Mouse (Mus musculus): ENCODE measurements around the gene Ndufaf7. TPM values are rescaled to one million over a fixed set of nuclear protein-coding genes. Genes with fewer than 3 reads are reported as not detected.

The Ndufaf7 gene
- polyA plus RNA-seq, 1 experiment from 2014 or later: 53.9 TPM

- Histone ChIP-seq H3K27me3 (ENCODE audit: control insufficient read depth, insufficient read depth, low read length) (no peaks in the 10 kb centered on the region), H3K36me3 (ENCODE audit: control insufficient read depth, insufficient read depth, low read length) (peaks cover 2% of the 10 kb centered on the region; the same call in 1 of the 2 replicates), H3K27ac (ENCODE audit: low read depth, low read length) (no peak overlapping the region), H3K4me1 (ENCODE audit: control insufficient read depth, insufficient read depth, low read length) (no peaks in the 10 kb centered on the region), H3K9ac (ENCODE audit: low read length) (no peak overlapping the region), H3K4me3 (ENCODE audit: low read depth, low read length) (no peak overlapping the region), H3K4me2 (no peak overlapping the region), H3K9me3 (ENCODE audit: control insufficient read depth, low read length) (no peaks in the 10 kb centered on the region)
- DNase-seq (ENCODE audit: low spot score, missing footprints): no peak
- ATAC-seq (ENCODE audit: low FRiP score): no peak
- 89% methylated on average over 3 of the region's 3 CpGs for WGBS
Measured at GRCm38 (mm10) chr17:78983736-78984135, 46.8 kb downstream of the Ndufaf7 start.

DNA sequence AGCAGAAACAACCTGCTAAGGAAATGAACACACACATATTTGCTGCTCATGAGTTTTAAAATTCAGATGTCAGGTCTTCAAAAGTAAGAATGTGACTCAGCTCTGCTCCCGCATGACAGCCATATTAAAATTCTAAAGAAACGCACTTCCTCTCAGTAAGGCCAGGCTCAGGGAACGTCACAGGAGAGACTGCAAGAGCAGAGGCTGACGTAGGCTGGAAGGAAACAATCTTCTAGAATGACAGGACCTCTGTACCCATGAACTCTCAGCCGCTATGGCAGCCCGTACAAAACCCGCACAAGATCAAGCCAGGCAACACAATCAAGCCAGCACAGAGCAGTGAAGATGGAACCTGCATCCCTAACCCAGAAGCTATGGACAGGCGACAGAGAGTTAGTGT is 52.1 kb downstream of the Ndufaf7 start:
- H3K4me1 ChIP-seq (ENCODE audit: control insufficient read depth, insufficient read depth, low read length): no peaks in the 10 kb centered on the region
- ATAC-seq (ENCODE audit: low FRiP score) (no peak), DNase-seq (ENCODE audit: low spot score, missing footprints) (no peak)
- H3K36me3 ChIP-seq (ENCODE audit: control insufficient read depth, insufficient read depth, low read length): no peaks in the 10 kb centered on the region
- no peaks in the 10 kb centered on the region for H3K27me3 ChIP-seq (ENCODE audit: control insufficient read depth, insufficient read depth, low read length)
- no peak overlapping the region for H3K4me2 ChIP-seq
- H3K9ac ChIP-seq (ENCODE audit: low read length): no peak overlapping the region
- 86% methylated on average over 8 of the region's 8 CpGs for WGBS
- H3K4me3 ChIP-seq (ENCODE audit: low read depth, low read length): no peak overlapping the region
- H3K27ac ChIP-seq (ENCODE audit: low read depth, low read length): no peak overlapping the region
- no peaks in the 10 kb centered on the region for H3K9me3 ChIP-seq (ENCODE audit: control insufficient read depth, low read length)

DNA sequence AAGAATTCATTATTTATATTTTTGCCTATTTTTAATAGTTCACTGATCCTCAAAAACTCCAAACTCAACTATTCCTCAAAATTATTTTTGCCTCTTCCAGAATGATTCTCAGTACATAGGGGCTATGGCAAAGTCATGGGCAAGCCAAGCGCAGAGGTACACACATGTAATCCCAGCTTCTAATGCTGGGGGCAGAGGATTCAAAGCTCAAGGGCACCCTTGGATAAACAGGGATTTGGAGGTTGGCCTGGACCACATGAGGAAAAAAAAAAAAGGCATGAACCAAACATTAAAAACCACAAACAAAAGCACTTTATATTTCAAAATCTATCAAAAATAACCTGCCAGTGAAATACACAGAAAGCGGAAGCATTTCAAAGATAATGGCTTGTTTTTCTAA is 54.6 kb downstream of the Ndufaf7 start:
- H3K4me1 ChIP-seq (ENCODE audit: control insufficient read depth, insufficient read depth, low read length): no peaks in the 10 kb centered on the region
- no peaks in the 10 kb centered on the region for H3K36me3 ChIP-seq (ENCODE audit: control insufficient read depth, insufficient read depth, low read length)
- DNase-seq (ENCODE audit: low spot score, missing footprints) (no peak), ATAC-seq (ENCODE audit: low FRiP score) (no peak)
- H3K27ac ChIP-seq (ENCODE audit: low read depth, low read length): no peak overlapping the region
- WGBS: 99% methylated on average over 2 of the region's 2 CpGs
- no peak overlapping the region for H3K9ac ChIP-seq (ENCODE audit: low read length)
- H3K4me2 ChIP-seq: no peak overlapping the region
- no peaks in the 10 kb centered on the region for H3K9me3 ChIP-seq (ENCODE audit: control insufficient read depth, low read length)
- no peaks in the 10 kb centered on the region for H3K27me3 ChIP-seq (ENCODE audit: control insufficient read depth, insufficient read depth, low read length)
- H3K4me3 ChIP-seq (ENCODE audit: low read depth, low read length): no peak overlapping the region

GRCm38 (mm10) chr17:78992303-78993027 is 55.5 kb downstream of the Ndufaf7 start:
- WGBS: 88% methylated on average over 9 of the region's 9 CpGs
- Histone ChIP-seq H3K27me3 (ENCODE audit: control insufficient read depth, insufficient read depth, low read length) (no peaks in the 10 kb centered on the region), H3K4me1 (ENCODE audit: control insufficient read depth, insufficient read depth, low read length) (no peaks in the 10 kb centered on the region), H3K27ac (ENCODE audit: low read depth, low read length) (no peak overlapping the region), H3K36me3 (ENCODE audit: control insufficient read depth, insufficient read depth, low read length) (no peaks in the 10 kb centered on the region), H3K9ac (ENCODE audit: low read length) (no peak overlapping the region), H3K4me3 (ENCODE audit: low read depth, low read length) (no peak overlapping the region), H3K9me3 (ENCODE audit: control insufficient read depth, low read length) (no peaks in the 10 kb centered on the region), H3K4me2 (no peak overlapping the region)
- ATAC-seq (ENCODE audit: low FRiP score) (no peak), DNase-seq (ENCODE audit: low spot score, missing footprints) (no peak)

- H3K27me3 ChIP-seq (ENCODE audit: control insufficient read depth, insufficient read depth, low read length): no peaks in the 10 kb centered on the region
- H3K4me2 ChIP-seq: no peak overlapping the region
- no peak overlapping the region for H3K27ac ChIP-seq (ENCODE audit: low read depth, low read length)
- H3K36me3 ChIP-seq (ENCODE audit: control insufficient read depth, insufficient read depth, low read length): no peaks in the 10 kb centered on the region
- no peak overlapping the region for H3K9ac ChIP-seq (ENCODE audit: low read length)
- ATAC-seq (ENCODE audit: low FRiP score) (no peak), DNase-seq (ENCODE audit: low spot score, missing footprints) (no peak)
- no peaks in the 10 kb centered on the region for H3K4me1 ChIP-seq (ENCODE audit: control insufficient read depth, insufficient read depth, low read length)
- 84% methylated on average over 2 of the region's 2 CpGs for WGBS
- no peaks in the 10 kb centered on the region for H3K9me3 ChIP-seq (ENCODE audit: control insufficient read depth, low read length)
- no peak overlapping the region for H3K4me3 ChIP-seq (ENCODE audit: low read depth, low read length)
Measured at GRCm38 (mm10) chr17:78993670-78994069, 56.7 kb downstream of the Ndufaf7 start.

DNA sequence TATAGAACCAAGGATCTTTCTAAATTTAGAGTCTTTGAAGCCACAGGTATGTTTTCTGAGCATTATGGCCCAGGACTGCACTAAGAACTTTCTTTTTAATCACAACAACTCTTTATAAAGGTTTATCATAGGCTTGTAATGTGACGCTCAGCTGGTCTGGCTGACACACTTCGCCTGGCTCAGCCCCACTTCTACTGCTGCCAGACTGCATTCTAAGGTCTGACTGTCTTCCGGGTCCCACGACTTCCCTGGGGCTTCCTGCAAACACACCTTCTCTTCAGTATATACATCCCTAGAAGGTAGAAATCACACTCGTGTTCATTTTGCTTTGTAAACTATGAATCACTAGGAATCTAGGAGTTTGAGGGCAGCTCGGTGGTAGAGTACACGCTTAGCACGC is 57.4 kb downstream of the Ndufaf7 start:
- no peak for ATAC-seq (ENCODE audit: low FRiP score)
- Histone ChIP-seq H3K27me3 (ENCODE audit: control insufficient read depth, insufficient read depth, low read length) (no peaks in the 10 kb centered on the region), H3K9me3 (ENCODE audit: control insufficient read depth, low read length) (no peaks in the 10 kb centered on the region), H3K36me3 (ENCODE audit: control insufficient read depth, insufficient read depth, low read length) (no peaks in the 10 kb centered on the region), H3K9ac (ENCODE audit: low read length) (no peak overlapping the region), H3K4me3 (ENCODE audit: low read depth, low read length) (no peak overlapping the region), H3K27ac (ENCODE audit: low read depth, low read length) (no peak overlapping the region), H3K4me2 (no peak overlapping the region), H3K4me1 (ENCODE audit: control insufficient read depth, insufficient read depth, low read length) (no peaks in the 10 kb centered on the region)
- WGBS: 93% methylated on average over 8 of the region's 8 CpGs
- DNase-seq (ENCODE audit: low spot score, missing footprints): no peak

DNA sequence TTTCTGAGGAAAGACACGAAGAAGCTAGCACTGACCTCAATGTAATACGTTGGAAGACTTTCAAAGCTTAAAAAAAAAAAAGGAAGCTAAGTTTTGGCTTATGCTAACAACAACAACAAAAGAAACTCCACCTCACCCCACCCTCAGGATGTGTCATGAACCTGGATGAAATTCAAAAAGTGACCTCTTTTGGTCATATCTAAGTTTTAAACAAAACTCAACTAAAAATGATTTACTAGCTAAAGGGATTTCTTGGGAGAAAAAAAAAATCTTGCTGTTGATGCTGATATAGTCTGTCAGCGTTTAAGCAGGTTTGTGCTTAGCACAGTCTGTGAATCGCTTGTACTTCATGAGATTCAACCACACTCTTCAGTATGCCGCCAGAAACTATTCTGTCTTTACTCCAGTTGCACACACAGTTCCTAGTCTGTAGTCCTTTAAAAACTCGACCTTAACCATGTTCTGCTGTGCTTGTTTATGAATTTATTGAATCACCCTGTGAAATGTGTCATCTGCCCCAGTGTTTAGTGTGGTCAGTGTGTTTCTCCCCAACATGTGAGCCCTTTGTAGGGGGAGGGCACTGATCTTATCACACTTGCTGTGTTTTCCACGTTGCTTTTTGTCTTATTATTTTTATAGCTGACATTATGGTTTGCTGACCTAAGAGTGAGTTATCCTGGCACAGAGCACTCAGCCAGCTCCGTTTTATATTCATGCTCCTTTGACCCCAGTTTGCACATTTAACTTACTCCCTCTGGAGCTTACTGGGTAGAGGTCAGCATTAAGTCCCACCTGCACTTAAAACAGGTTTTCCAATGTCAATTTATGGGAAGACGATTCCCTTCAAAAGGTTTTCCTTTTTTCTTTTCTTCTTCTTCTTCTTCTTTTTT is 58.2 kb downstream of the Ndufaf7 start:
- Histone ChIP-seq H3K4me3 (ENCODE audit: low read depth, low read length) (no peak overlapping the region), H3K4me1 (ENCODE audit: control insufficient read depth, insufficient read depth, low read length) (no peaks in the 10 kb centered on the region), H3K9me3 (ENCODE audit: control insufficient read depth, low read length) (no peaks in the 10 kb centered on the region), H3K36me3 (ENCODE audit: control insufficient read depth, insufficient read depth, low read length) (no peaks in the 10 kb centered on the region), H3K9ac (ENCODE audit: low read length) (no peak overlapping the region), H3K27me3 (ENCODE audit: control insufficient read depth, insufficient read depth, low read length) (no peaks in the 10 kb centered on the region), H3K27ac (ENCODE audit: low read depth, low read length) (no peak overlapping the region), H3K4me2 (no peak overlapping the region)
- ATAC-seq (ENCODE audit: low FRiP score) (no peak), DNase-seq (ENCODE audit: low spot score, missing footprints) (no peak)
- 82% methylated on average over 9 of the region's 9 CpGs for WGBS

Measured in midbrain, embryonic 11.5 days (tissue).